Mouse (Mus musculus) embryo, embryonic 11.5 days (tissue): ENCODE measurements around the gene Gm29797.

Source experiments
- DNase-seq: peaks from one replicate; pipeline ENCODE4 v3.0.0-alpha.2; 2012; ENCODE audit warnings: low read depth, low spot score

The Gm29797 gene

GRCm38 (mm10) chr2:181695776-181696175 is 38.9 kb downstream of the Gm29797 start:
- DNase-seq: no peak

GRCm38 (mm10) chr2:181696801-181697420 is 40.1 kb downstream of the Gm29797 start:
- no peak for DNase-seq

GRCm38 (mm10) chr2:181698241-181698640 is 41.4 kb downstream of the Gm29797 start, which contains the start of gene Lkaaear1:
TSS of gene Lkaaear1 (minus strand) at chr2:181698442.
- no peak for DNase-seq

- no peak for DNase-seq
Observed at GRCm38 (mm10) chr2:181706668-181707067, 49.8 kb downstream of the Gm29797 start.
